Mouse (Mus musculus) heart, adult 2 months (tissue): ENCODE data around the gene Naaladl2.

Experiments
- CTCF ChIP-seq: fragments of 200-600 bp; IDR thresholded peaks from 2 replicates; pipeline ENCODE4 v1.8.1; 2022; ENCODE audit warnings: antibody characterized with exemption, mild to moderate bottlenecking, moderate library complexity
- EP300 ChIP-seq: fragments of 200-500 bp; IDR thresholded peaks from 2 replicates; pipeline ENCODE4 v1.6.1; 2011; ENCODE audit warnings: low read depth, low read length, control low read depth; ENCODE audit not compliant: insufficient read depth
- POLR2A ChIP-seq: fragments of 200-500 bp; IDR thresholded peaks from 2 replicates; pipeline ENCODE4 v1.6.1; 2011; ENCODE audit warnings: mild to moderate bottlenecking, low read depth, low read length, control low read depth; ENCODE audit not compliant: insufficient read depth

- TF ChIP-seq POLR2A (no peak), EP300 (no peak), CTCF (no peak)
Observed at GRCm38 (mm10) chr3:24391737-24392136, 752.3 kb downstream of the Naaladl2 start.
